In the genomic region with DNA sequence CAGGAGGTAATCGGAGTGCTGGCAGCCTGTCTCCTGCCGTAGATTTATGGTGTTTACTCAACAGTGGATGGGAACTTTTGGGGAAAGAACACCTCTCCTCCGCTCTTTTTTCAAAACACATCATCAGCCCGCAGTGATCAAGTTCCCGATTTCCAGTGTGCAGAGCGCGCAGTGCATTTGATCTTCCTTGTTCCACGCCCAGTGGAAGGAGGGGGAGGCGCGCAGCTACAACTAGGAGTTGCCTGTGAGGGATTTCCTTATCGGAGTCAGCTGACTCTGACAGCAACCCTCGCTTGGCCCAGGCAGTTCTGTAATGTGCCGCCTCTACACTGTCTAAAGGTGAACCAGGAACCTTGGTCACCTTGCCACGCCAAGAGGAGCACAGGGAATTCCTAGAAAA, we compare ENCODE assay signal across 8 mouse cellular contexts.
DNase-seq lines count a peak whose midpoint lies in the region; ATAC-seq and TF ChIP-seq lines count a peak whose summit lies in the region.

No protein-coding gene starts in this region.

- no peak overlapping the region for H3K4me3 ChIP-seq in midbrain, embryonic 11.5 days (ENCODE audit: low read depth, low read length)
- H3K4me3 ChIP-seq in midbrain, postnatal 0 days (ENCODE audit: low read depth, low read length), result no peak overlapping the region
- peak overlapping the region; percentile 32 for H3K4me3 ChIP-seq in heart, embryonic 10.5 days
- H3K4me3 ChIP-seq in forebrain, embryonic 16.5 days (replicated peaks; ENCODE audit: low read length), result no peak overlapping the region
- no peak overlapping the region for H3K4me3 ChIP-seq in hindbrain, postnatal 0 days (ENCODE audit: low read length)

- TF ChIP-seq CTCF in midbrain, postnatal 0 days (IDR thresholded peaks at IDR 0.05), result no peak
- TF ChIP-seq CTCF in hindbrain, postnatal 0 days (IDR thresholded peaks at IDR 0.05; ENCODE audit: low read depth), result no peak

- H3K4me1 ChIP-seq in midbrain, embryonic 11.5 days (ENCODE audit: control insufficient read depth, insufficient read depth, low read length), result no peaks in the 10 kb centered on the region
- no peaks in the 10 kb centered on the region for H3K4me1 ChIP-seq in midbrain, postnatal 0 days (ENCODE audit: insufficient read depth, low read length)
- H3K4me1 ChIP-seq in heart, embryonic 10.5 days, result peaks cover 62% of the 10 kb centered on the region
- no peaks in the 10 kb centered on the region for H3K4me1 ChIP-seq in forebrain, embryonic 16.5 days (replicated peaks; ENCODE audit: control insufficient read depth, insufficient read depth, low read length)
- no peaks in the 10 kb centered on the region for H3K4me1 ChIP-seq in hindbrain, postnatal 0 days (ENCODE audit: insufficient read depth, low read length)

- H3K27me3 ChIP-seq in midbrain, embryonic 11.5 days (ENCODE audit: control insufficient read depth, insufficient read depth, low read length), result no peaks in the 10 kb centered on the region
- no peaks in the 10 kb centered on the region for H3K27me3 ChIP-seq in midbrain, postnatal 0 days (ENCODE audit: insufficient read depth, low read length)
- H3K27me3 ChIP-seq in heart, embryonic 10.5 days (ENCODE audit: insufficient read depth, poor library complexity, severe bottlenecking), result peaks cover 4% of the 10 kb centered on the region; the same call in 1 of the 2 replicates
- H3K27me3 ChIP-seq in forebrain, embryonic 16.5 days (replicated peaks; ENCODE audit: control insufficient read depth, insufficient read depth, low read length), result no peaks in the 10 kb centered on the region
- H3K27me3 ChIP-seq in hindbrain, postnatal 0 days (ENCODE audit: insufficient read depth, low read length), result no peaks in the 10 kb centered on the region

- no peak overlapping the region for H3K9ac ChIP-seq in midbrain, embryonic 11.5 days (ENCODE audit: low read length)
- no peak overlapping the region for H3K9ac ChIP-seq in midbrain, postnatal 0 days (replicated peaks; ENCODE audit: low read length, poor library complexity, severe bottlenecking)
- no peak overlapping the region for H3K9ac ChIP-seq in forebrain, embryonic 16.5 days (replicated peaks; ENCODE audit: low read depth, low read length)
- no peak overlapping the region for H3K9ac ChIP-seq in hindbrain, postnatal 0 days (replicated peaks; ENCODE audit: low read length)

- H3K4me2 ChIP-seq in midbrain, embryonic 11.5 days, result no peak overlapping the region
- H3K4me2 ChIP-seq in midbrain, postnatal 0 days (ENCODE audit: low read depth, low read length, poor library complexity, severe bottlenecking), result no peak overlapping the region
- no peak overlapping the region for H3K4me2 ChIP-seq in forebrain, embryonic 16.5 days (ENCODE audit: low read length)
- no peak overlapping the region for H3K4me2 ChIP-seq in hindbrain, postnatal 0 days (ENCODE audit: low read depth, low read length)

- DNase-seq in midbrain, embryonic 11.5 days (ENCODE audit: low spot score, missing footprints), result peak; percentile 23
- DNase-seq in midbrain, postnatal 0 days (ENCODE audit: low spot score), result no peak
- DNase-seq in heart, embryonic 10.5 days (ENCODE audit: low spot score), result peak; percentile 86
- peak; percentile 63 for DNase-seq in kidney, postnatal 14 days
- DNase-seq in lung, postnatal 36 days, result peak; percentile 91
- peak; percentile 53 to 71 for DNase-seq in urinary bladder, postnatal 4 days (ENCODE audit: low spot score in 2 of 2)
- no peak for DNase-seq in hindbrain, postnatal 0 days (ENCODE audit: low spot score)

- 76% methylated on average over 14 of the region's 14 CpGs for WGBS in midbrain, embryonic 11.5 days
- 85% methylated on average over 14 of the region's 14 CpGs for WGBS in midbrain, postnatal 0 days
- 47% methylated on average over 14 of the region's 14 CpGs for WGBS in heart, embryonic 10.5 days
- 81% methylated on average over 14 of the region's 14 CpGs for WGBS in forebrain, embryonic 16.5 days
- 82% methylated on average over 14 of the region's 14 CpGs for WGBS in hindbrain, postnatal 0 days

- H3K27ac ChIP-seq in midbrain, embryonic 11.5 days (ENCODE audit: low read depth, low read length), result no peak overlapping the region
- no peak overlapping the region for H3K27ac ChIP-seq in midbrain, postnatal 0 days (ENCODE audit: low read depth, low read length)
- peak overlapping the region; percentile 68 for H3K27ac ChIP-seq in heart, embryonic 10.5 days
- H3K27ac ChIP-seq in forebrain, embryonic 16.5 days (ENCODE audit: low read length), result no peak overlapping the region
- no peak overlapping the region for H3K27ac ChIP-seq in hindbrain, postnatal 0 days

- no peaks in the 10 kb centered on the region for H3K9me3 ChIP-seq in midbrain, embryonic 11.5 days (ENCODE audit: control insufficient read depth, low read length)
- no peaks in the 10 kb centered on the region for H3K9me3 ChIP-seq in midbrain, postnatal 0 days (ENCODE audit: low read length)
- H3K9me3 ChIP-seq in heart, embryonic 10.5 days, result no peaks in the 10 kb centered on the region
- no peaks in the 10 kb centered on the region for H3K9me3 ChIP-seq in forebrain, embryonic 16.5 days (ENCODE audit: control insufficient read depth, low read length)
- no peaks in the 10 kb centered on the region for H3K9me3 ChIP-seq in hindbrain, postnatal 0 days (ENCODE audit: low read length)

- H3K36me3 ChIP-seq in midbrain, embryonic 11.5 days (ENCODE audit: control insufficient read depth, insufficient read depth, low read length), result no peaks in the 10 kb centered on the region
- no peaks in the 10 kb centered on the region for H3K36me3 ChIP-seq in midbrain, postnatal 0 days (ENCODE audit: insufficient read depth, low read length)
- H3K36me3 ChIP-seq in heart, embryonic 10.5 days, result no peaks in the 10 kb centered on the region
- no peaks in the 10 kb centered on the region for H3K36me3 ChIP-seq in forebrain, embryonic 16.5 days (ENCODE audit: control insufficient read depth, insufficient read depth)
- no peaks in the 10 kb centered on the region for H3K36me3 ChIP-seq in hindbrain, postnatal 0 days (ENCODE audit: insufficient read depth, low read length)

- ATAC-seq in midbrain, embryonic 11.5 days (ENCODE audit: low FRiP score), result no peak
- no peak for ATAC-seq in midbrain, postnatal 0 days (ENCODE audit: low FRiP score)
- ATAC-seq in forebrain, embryonic 16.5 days, result no peak
- no peak for ATAC-seq in hindbrain, postnatal 0 days

Comparison
In these comparisons a context has a peak if more than half of its experiments do, and no peak if none do; other contexts are left out.
1. DNase-seq: peak in midbrain, embryonic 11.5 days (single experiment), heart, embryonic 10.5 days (single experiment), kidney, postnatal 14 days (single experiment), lung, postnatal 36 days (single experiment) and urinary bladder, postnatal 4 days (2 of 2); none in midbrain, postnatal 0 days (single experiment) and hindbrain, postnatal 0 days (single experiment).